18 mouse cellular contexts compared by ENCODE assay signal in the genomic region with DNA sequence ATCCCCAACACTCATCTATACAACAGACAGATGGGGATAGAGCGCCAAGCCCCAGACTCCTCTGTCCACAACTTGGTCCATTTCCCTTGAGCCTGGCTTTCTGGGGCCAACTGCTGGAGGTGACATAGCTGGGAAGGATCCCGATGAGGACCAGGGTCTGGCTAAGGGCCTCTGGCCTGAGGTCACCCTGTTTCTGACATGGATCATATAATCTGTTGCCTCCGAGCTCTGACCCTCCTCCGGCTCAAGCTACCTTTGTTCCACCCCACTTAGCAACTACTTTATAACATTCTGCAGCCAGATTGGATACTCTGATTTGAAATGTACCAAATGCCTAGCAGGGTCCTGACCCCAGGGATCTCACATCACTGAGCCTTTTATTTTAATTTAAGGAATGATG.
DNase-seq lines count a peak whose midpoint lies in the region; ATAC-seq lines count a peak whose summit lies in the region.
"Had no signal": no experiment of that assay in that cellular context is flagged by ENCODE, and none has a peak within 500 bp of the region (broad histone marks: within the 10 kb centered on the region; RNA-seq: fewer than 3 reads in every experiment).

No protein-coding gene starts in this region.

- no peak overlapping the region for H3K27ac ChIP-seq in heart, embryonic 10.5 days
- H3K27ac ChIP-seq in kidney, embryonic 15.5 days = peak overlapping the region; percentile 68
- H3K27ac ChIP-seq in embryonic facial prominence, embryonic 10.5 days (replicated peaks) = peak overlapping the region; percentile 52; the same call in 1 of the 2 replicates
- H3K27ac ChIP-seq: embryonic facial prominence, embryonic 15.5 days; forebrain, embryonic 12.5 days; heart, embryonic 15.5 days; hindbrain, embryonic 15.5 days had no signal

- 0 out of 2 replicates have a peak, but pooled peaks cover 4% of the 10 kb centered on the region for H3K4me1 ChIP-seq in heart, embryonic 10.5 days
- peaks cover 42% of the 10 kb centered on the region for H3K4me1 ChIP-seq in kidney, embryonic 15.5 days
- peaks cover 42% of the 10 kb centered on the region for H3K4me1 ChIP-seq in embryonic facial prominence, embryonic 10.5 days
- H3K4me1 ChIP-seq: heart, embryonic 15.5 days had no signal

- ATAC-seq in kidney, embryonic 15.5 days (replicated peaks; ENCODE audit: low FRiP score) = no peak
- ATAC-seq: forebrain, embryonic 16.5 days; inflammation-experienced regulatory T-cells, adult 6 months had no signal

- H3K9me3 ChIP-seq in heart, embryonic 10.5 days = no peaks in the 10 kb centered on the region
- H3K9me3 ChIP-seq in kidney, embryonic 15.5 days (replicated peaks) = no peaks in the 10 kb centered on the region
- H3K9me3 ChIP-seq in embryonic facial prominence, embryonic 10.5 days = no peaks in the 10 kb centered on the region
- H3K9me3 ChIP-seq: embryonic facial prominence, embryonic 15.5 days; forebrain, embryonic 12.5 days; heart, embryonic 15.5 days; hindbrain, embryonic 15.5 days had no signal

- H3K27me3 ChIP-seq in heart, embryonic 10.5 days (ENCODE audit: insufficient read depth, poor library complexity, severe bottlenecking) = peaks cover 8% of the 10 kb centered on the region; the same call in 1 of the 2 replicates
- H3K27me3 ChIP-seq in kidney, embryonic 15.5 days = no peaks in the 10 kb centered on the region
- no peaks in the 10 kb centered on the region for H3K27me3 ChIP-seq in embryonic facial prominence, embryonic 10.5 days (replicated peaks; ENCODE audit: low read depth, poor library complexity, severe bottlenecking)
- H3K27me3 ChIP-seq: embryonic facial prominence, embryonic 15.5 days; forebrain, embryonic 12.5 days; heart, embryonic 15.5 days; hindbrain, embryonic 15.5 days had no signal

- no peak overlapping the region for H3K4me3 ChIP-seq in heart, embryonic 10.5 days
- no peak overlapping the region for H3K4me3 ChIP-seq in kidney, embryonic 15.5 days (replicated peaks)
- no peak overlapping the region for H3K4me3 ChIP-seq in embryonic facial prominence, embryonic 10.5 days
- H3K4me3 ChIP-seq: embryonic facial prominence, embryonic 15.5 days; erythroblast, embryonic 14.5 days; forebrain, embryonic 12.5 days; heart, embryonic 15.5 days; hindbrain, embryonic 15.5 days had no signal

- no peak overlapping the region for H3K9ac ChIP-seq in kidney, embryonic 15.5 days
- H3K9ac ChIP-seq: embryonic facial prominence, embryonic 15.5 days; forebrain, embryonic 12.5 days; heart, embryonic 15.5 days; hindbrain, embryonic 15.5 days had no signal

- WGBS in heart, embryonic 10.5 days = 83% methylated on average over 4 of the region's 4 CpGs
- WGBS in kidney, embryonic 15.5 days = 35% methylated on average over 4 of the region's 4 CpGs
- 64% methylated on average over 4 of the region's 4 CpGs for WGBS in embryonic facial prominence, embryonic 10.5 days

- peak; percentile 15 for DNase-seq in heart, postnatal 4 days
- no peak for DNase-seq in heart, embryonic 10.5 days (ENCODE audit: low spot score)
- no peak for DNase-seq in kidney, adult 18-20 months
- DNase-seq in embryonic facial prominence, embryonic 10.5 days (ENCODE audit: low spot score) = no peak
- DNase-seq in kidney, postnatal 10 days = peak; percentile 47
- no peak for DNase-seq in left cerebral cortex, adult 11 months (ENCODE audit: low spot score)
- DNase-seq: cerebellum, adult 11 months; cerebellum, adult 8-10 months; cerebellum, postnatal 14 days had no signal

- no peaks in the 10 kb centered on the region for H3K36me3 ChIP-seq in heart, embryonic 10.5 days
- no peaks in the 10 kb centered on the region for H3K36me3 ChIP-seq in kidney, embryonic 15.5 days
- H3K36me3 ChIP-seq in embryonic facial prominence, embryonic 10.5 days (replicated peaks) = no peaks in the 10 kb centered on the region
- H3K36me3 ChIP-seq: embryonic facial prominence, embryonic 15.5 days; forebrain, embryonic 12.5 days; heart, embryonic 15.5 days; hindbrain, embryonic 15.5 days had no signal

- no peak overlapping the region for H3K4me2 ChIP-seq in kidney, embryonic 15.5 days
- H3K4me2 ChIP-seq: embryonic facial prominence, embryonic 15.5 days; forebrain, embryonic 12.5 days; heart, embryonic 11.5 days; heart, embryonic 15.5 days; hindbrain, embryonic 15.5 days had no signal

Comparison
In these comparisons a context has a peak if more than half of its experiments do, and no peak if none do; other contexts are left out.
1. DNase-seq: peak in heart, postnatal 4 days (single experiment) and kidney, postnatal 10 days (single experiment); none in heart, embryonic 10.5 days (single experiment), kidney, adult 18-20 months (single experiment), embryonic facial prominence, embryonic 10.5 days (single experiment) and left cerebral cortex, adult 11 months (single experiment).